Mouse (Mus musculus) inflammation-experienced regulatory T-cells, adult 16 weeks (primary cell): ENCODE data around the gene Hgfac. TPM values are rescaled to one million over a fixed set of nuclear protein-coding genes. Genes with fewer than 3 reads are reported as not detected.

Source experiments
- polyA plus RNA-seq: library from polyadenylated mRNA; unstranded; fragments of 100-300 nt; shearing (Covaris generic); gene quantifications from one replicate; pipeline ENCODE4 v1.2.1, GENCODE M21; 2017

Hgfac gene
- 11.9 TPM for polyA plus RNA-seq

DNA sequence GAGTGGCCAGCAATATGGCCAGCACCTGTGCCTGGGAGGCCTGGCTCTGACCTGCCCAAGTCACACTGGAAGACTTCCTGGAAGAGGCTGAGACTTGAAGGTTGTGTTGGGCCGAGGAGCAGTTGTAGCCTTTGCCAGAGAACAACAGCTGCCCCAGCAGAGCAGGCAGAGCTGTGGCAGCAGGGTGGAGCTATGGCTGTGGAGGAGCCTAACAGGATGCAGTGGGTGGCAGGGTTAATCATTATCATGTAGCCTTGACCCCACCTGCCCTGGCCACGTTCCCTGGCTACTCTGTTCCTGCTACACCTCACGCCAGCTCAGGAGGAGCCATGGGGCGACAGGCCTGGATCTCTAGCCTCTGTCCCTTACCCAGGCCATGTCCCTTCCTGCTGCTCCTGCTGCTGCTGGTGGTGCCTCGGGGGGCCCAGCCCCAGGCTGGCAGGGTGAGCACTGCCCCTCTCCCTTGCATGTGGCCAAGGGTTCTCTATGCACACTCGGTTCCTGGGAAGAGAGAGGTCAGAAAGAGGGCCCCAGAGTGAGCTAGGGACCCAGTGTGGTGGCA, at the start of gene Hgfac:
Hgfac (plus strand) TSS at position 242 of the 562 bp plus-strand sequence.

DNA sequence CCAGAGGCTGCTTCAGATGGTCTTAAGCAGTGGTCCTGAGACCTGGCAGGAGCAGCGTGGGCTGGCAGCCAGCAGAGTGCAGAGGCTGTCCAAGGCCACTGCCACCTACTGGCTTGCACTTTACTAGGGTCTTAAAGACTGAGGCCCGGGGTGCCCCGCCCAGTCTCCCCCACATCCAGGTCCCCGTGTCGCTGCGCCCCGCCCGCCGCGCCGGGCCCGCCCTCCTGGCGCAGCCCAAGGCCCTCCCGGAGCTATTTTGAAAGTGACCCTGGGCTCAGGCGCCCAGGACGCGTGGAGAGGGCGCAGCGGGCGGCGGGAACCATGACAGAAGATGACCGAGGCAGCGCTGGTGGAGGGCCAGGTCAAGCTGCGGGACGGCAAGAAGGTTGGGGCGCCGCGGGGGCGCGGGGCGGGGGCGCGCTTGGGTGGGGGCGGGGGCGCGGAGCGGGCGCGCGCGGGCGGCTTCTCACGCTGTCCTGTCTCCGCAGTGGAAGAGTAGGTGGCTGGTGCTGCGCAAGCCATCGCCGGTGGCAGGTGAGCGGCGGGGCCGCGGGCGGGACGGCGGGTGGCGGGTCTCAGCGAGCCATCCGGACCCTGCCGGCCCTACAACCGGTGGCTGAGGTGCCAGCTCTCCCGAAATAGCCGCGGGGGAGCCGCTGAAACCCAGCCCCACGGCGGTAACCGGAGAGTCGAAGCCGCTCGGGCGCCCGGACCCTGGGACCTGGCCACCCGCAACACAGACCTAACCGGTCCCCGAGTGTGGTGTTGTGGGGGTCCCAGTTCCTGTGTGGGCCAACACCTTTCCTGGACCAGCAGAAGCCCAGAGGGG, 15.5 kb downstream of the Hgfac start, which contains the start of gene Dok7:
Dok7 (plus strand) TSS at position 163 of the 829 bp plus-strand sequence.

Other genes starting within 250 kb of the Hgfac start
- 0.94 TPM for gene Msantd1, start 133.5 kb upstream of the Hgfac start, polyA plus RNA-seq
- gene Rgs12, start 92.1 kb upstream of the Hgfac start, polyA plus RNA-seq = 9.8 TPM
- gene Dok7, start 15.3 kb downstream of the Hgfac start, polyA plus RNA-seq = not detected
- 88.5 TPM for gene Lrpap1, start 64.3 kb downstream of the Hgfac start, polyA plus RNA-seq
- gene Adra2c, start 236.8 kb downstream of the Hgfac start, polyA plus RNA-seq = not detected